Mouse (Mus musculus) frontal cortex, adult 2 months (tissue): Measurements from ENCODE around the gene Bst1. TPM values are rescaled to one million over a fixed set of nuclear protein-coding genes. Genes with fewer than 3 reads are reported as not detected.

Experiments
- DNase-seq, 2 experiments: peaks; one replicate each; pipeline ENCODE4 v3.0.0; 2022; ENCODE audit warnings: low spot score in 1 of 2; ENCODE audit errors: extremely low spot score in 1 of 2
- polyA plus RNA-seq: library from polyadenylated mRNA; depleted of rRNA; stranded (reverse); fragments of >200 nt; gene quantifications from 2 replicates; pipeline ENCODE4 v1.2.3, GENCODE M21; 2012; rRNA removed

Bst1 gene
- polyA plus RNA-seq: 0.34 and 0.44 TPM in 2 replicates

GRCm38 (mm10) chr5:43818695-43819094 lies at the start of gene Bst1:
Bst1 (plus strand) TSS chr5:43818885.
- no peak for DNase-seq

- DNase-seq: peak; percentile 12 to 57
Observed at GRCm38 (mm10) chr5:43770618-43771354, 47.9 kb upstream of the Bst1 start.

GRCm38 (mm10) chr5:43771555-43771954 lies 47.1 kb upstream of the Bst1 start:
- DNase-seq: no peak

GRCm38 (mm10) chr5:43776407-43776806 lies 42.3 kb upstream of the Bst1 start:
- DNase-seq: no peak

- DNase-seq: no peak
Observed at GRCm38 (mm10) chr5:43776993-43777392, 41.7 kb upstream of the Bst1 start.

DNA sequence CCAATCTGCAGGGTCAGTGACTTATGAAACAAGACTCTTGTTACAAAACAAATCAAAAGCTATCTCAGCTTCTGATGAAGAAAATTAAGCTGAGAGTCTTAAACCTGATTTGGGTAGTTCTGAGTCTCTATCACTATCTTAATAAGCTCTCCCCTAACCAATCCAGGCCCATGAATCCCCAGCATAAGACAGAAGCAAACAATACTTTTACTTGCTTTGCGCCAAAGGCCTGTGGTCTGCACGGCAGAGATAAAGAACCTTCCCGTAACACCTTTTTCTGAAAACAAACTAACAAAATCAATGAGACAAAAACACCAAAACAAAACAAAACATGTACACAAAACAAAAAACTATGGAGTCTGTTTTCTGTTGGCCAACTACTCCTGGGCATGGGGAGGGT lies 40.1 kb upstream of the Bst1 start:
- DNase-seq: no peak

GRCm38 (mm10) chr5:43781423-43781976 lies 37.2 kb upstream of the Bst1 start:
- peak in 1 of 2 experiments; percentile 20 for DNase-seq

DNA sequence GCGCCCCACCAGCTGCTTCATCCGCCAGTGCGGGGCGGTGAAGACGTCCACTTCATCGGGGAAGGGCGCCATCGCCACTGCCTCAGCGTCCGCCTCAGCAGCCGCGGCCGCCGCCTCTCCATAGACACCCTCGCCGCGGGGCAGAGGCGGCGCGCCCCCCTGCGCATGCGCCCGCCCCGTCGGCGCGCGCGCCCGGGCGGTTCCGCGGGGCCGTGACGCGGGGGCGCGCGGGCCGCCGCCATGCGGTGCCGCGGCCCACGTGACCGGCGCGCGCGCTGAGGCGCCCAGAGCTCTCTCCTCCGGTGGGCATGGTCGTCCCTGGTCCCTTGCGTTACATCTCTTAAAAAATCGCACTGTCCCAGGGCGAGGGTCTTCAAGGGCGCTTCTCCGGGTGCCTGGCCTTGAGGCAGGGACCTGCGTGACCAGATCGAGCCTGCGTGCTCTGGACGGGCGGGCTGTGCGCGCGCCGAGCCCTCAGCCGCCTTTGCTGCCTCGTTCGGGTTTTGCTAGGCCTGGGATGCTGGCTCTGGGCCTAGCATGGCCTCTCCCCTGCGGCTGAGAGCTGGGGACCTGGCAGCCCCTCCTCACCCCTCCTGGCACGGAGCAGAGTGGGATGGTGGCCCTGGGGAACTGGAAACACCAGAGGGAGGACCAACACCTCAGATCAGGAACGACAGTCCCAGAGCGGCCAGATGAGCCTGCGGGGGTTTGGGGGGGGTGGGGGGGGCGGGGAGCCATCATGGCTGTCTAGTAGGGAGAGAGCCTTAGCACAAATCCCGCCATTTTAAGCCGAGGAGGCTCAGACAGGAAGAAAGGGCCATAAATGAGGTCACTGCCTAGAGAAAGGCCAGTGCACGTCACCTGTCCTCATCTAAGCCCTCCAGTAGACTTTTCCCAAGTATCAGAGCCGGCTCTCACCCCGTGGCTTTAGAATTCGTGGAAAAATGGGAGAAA lies 36.4 kb upstream of the Bst1 start:
- peak; percentile 28 to 76 for DNase-seq

DNA sequence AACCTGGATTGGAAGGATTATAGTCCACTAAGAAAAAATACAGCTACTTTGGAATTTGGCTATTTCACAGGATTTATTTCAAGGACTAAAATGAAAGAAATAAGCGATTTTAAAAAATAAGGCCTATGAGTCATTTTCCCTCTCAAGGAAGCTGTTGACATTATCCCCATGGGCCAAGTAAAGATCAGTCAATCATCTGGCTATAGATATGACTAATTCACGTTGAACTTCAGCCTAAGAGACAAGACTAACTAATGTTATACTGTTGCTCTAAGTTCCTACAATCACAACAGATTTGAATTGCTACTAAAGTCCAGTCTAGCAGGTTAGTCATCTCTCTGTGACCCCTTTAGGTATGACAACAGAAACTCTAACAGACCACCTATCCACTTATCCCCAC lies 34.7 kb upstream of the Bst1 start:
- DNase-seq: no peak

DNA sequence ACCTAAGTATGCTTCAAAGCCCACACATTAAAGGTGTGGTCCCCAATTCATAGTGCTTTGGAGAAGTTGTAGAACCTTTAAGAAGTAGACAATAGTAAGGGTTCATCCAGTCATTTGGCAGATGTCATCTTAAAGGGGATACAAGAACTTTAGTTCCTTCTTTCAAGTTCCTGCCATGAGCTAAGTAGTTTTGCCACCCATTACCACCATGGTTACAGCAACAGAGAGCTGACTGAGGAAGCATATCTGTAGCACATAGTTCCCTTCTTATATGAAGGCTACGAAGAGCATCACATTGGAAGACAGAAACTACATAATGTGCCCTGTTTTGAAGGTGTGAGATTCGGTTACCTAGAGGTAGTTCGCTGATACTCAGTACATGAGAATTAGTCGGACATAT lies 32.1 kb upstream of the Bst1 start:
- DNase-seq: no peak

- DNase-seq: no peak
Observed at GRCm38 (mm10) chr5:43787976-43788752, 30.5 kb upstream of the Bst1 start.

- no peak for DNase-seq
Observed at GRCm38 (mm10) chr5:43792354-43792753, 26.3 kb upstream of the Bst1 start.

DNA sequence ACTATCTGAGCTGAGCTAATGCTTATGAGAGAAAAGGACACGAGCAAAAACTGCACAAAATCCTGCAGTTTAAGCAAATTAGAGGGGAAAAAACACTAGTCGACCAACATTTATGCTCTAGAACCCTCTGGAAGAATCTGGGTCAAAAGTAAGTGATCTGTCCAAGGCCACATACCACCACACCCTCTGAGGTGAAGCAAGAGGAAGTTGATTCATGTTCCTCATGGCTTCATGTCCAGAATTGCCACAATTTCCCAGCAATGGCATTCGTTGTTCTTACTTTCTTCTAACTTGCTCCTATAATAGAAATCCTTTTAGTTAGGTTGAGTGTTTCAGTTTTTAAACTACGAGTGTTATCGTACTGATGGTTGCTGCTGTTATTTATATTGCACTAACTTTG lies 19.2 kb upstream of the Bst1 start:
- no peak for DNase-seq

DNA sequence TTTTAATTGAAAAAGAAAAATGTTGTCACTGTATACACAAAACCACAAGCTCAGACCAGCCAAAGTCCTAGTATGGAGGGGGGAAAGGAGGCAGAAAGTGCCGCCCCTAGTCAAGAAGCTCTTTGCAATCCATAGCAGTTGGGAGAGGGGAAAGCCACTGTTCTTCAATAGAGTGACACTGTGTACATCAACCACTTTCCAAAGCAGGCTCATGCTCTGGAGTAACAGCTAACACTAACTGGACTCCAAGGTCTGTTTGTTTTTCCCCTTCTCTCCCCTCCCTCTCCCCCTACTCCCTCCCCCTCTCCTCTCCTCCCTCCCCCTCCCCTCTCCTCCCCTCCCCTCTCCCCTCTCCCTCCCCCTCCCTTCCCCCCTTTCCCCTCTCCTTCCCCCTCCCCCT lies 18.0 kb upstream of the Bst1 start:
- no peak for DNase-seq

- DNase-seq: no peak
Observed at GRCm38 (mm10) chr5:43801253-43801652, 17.4 kb upstream of the Bst1 start.

GRCm38 (mm10) chr5:43801798-43802197 lies 16.9 kb upstream of the Bst1 start:
- DNase-seq: no peak

DNA sequence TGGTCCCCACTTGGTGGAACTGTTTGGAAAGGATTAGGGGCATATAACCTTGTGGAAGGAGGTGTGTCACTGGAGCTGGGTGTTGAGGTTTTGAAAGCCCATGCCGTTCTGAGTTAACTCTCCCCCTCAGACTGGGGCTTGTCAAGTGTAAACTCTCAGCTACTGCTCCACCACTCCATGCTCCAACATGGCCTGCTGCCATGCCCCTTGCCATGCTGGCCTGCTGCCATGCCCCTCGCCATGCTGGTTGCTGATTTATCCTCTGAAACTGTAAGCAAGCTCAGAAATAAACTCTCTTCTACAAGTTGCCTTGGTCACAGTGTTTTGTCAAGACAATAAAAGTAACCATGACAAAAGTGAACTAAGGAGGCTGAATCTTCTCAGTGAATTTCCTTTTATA lies 13.3 kb upstream of the Bst1 start:
- DNase-seq: no peak

- no peak for DNase-seq
Observed at GRCm38 (mm10) chr5:43806340-43806739, 12.3 kb upstream of the Bst1 start.

GRCm38 (mm10) chr5:43806914-43807313 lies 11.8 kb upstream of the Bst1 start:
- no peak for DNase-seq
